Mouse (Mus musculus): ENCODE data around the gene Ash1l. TPM values are rescaled to one million over a fixed set of nuclear protein-coding genes. Genes with fewer than 3 reads are reported as not detected.

Gene Ash1l
- polyA plus RNA-seq, 1 experiment = 11.7 TPM

DNA sequence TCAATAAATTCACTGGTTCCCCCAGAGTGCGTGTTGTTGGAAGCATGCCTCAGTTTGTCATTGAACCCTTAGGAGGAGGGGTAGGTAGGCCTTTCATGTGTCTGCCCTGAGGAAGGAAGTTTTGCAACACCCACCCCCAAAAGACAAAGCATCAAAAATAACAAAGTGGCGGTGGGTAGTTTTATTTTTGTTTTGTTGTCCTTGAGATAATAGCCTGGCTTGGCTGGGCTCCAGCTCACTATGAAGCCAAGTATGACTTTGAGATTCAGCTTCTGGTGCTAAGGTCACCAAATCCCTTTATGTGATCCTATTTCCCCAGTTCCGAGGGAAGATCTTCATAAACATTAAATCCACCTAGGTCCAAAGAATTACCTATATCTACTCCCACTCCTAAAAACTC lies 173.8 kb downstream of the Ash1l start:
- Histone ChIP-seq H3K4me1 (ENCODE audit: control insufficient read depth, insufficient read depth, low read length) (peaks cover 4% of the 10 kb centered on the region; the same call in 1 of the 2 replicates), H3K4me3 (replicated peaks; ENCODE audit: extremely low read depth, low read depth, low read length) (no peak overlapping the region)
- TF ChIP-seq POLR2A (IDR thresholded peaks at IDR 0.05; ENCODE audit: borderline replicate concordance, extremely low read depth, low read depth, low read length) (no peak), CTCF (IDR thresholded peaks at IDR 0.05; ENCODE audit: insufficient read depth, low read length) (no peak)
- no peak for DNase-seq
- 38% methylated on average over 3 of the region's 3 CpGs for WGBS

- Histone ChIP-seq H3K4me3 (replicated peaks; ENCODE audit: extremely low read depth, low read depth, low read length) (no peak overlapping the region), H3K4me1 (ENCODE audit: control insufficient read depth, insufficient read depth, low read length) (peaks cover 4% of the 10 kb centered on the region; the same call in 1 of the 2 replicates)
- no peak for TF ChIP-seq CTCF (IDR thresholded peaks at IDR 0.05; ENCODE audit: insufficient read depth, low read length)
- TF ChIP-seq POLR2A (IDR thresholded peaks at IDR 0.05; ENCODE audit: borderline replicate concordance, extremely low read depth, low read depth, low read length) = no peak
- 92% methylated on average over 3 of the region's 3 CpGs for WGBS
- DNase-seq = no peak
Measured at GRCm38 (mm10) chr3:89125981-89126380, 175.6 kb downstream of the Ash1l start.

Other genes with a start within 250 kb of the Ash1l start
- 49.0 and 71.7 TPM in 2 replicates for gene Rit1, start 233.8 kb upstream of the Ash1l start, polyA plus RNA-seq (2012; rRNA removed)
- 5.4 and 8.4 TPM in 2 replicates for gene Syt11, start 175.5 kb upstream of the Ash1l start, polyA plus RNA-seq (2012; rRNA removed)
- 12.4 and 16.6 TPM in 2 replicates for gene Gon4l, start 115.4 kb upstream of the Ash1l start, polyA plus RNA-seq (2012; rRNA removed)
- gene Msto1, start 36.6 kb upstream of the Ash1l start, polyA plus RNA-seq (2012; rRNA removed) = 24.7 and 33.7 TPM in 2 replicates
- gene Dap3, start 559 bp downstream of the Ash1l start, polyA plus RNA-seq (2012; rRNA removed) = 23.5 and 28.9 TPM in 2 replicates
- 56.3 and 61.3 TPM in 2 replicates for gene Rusc1, start 142.7 kb downstream of the Ash1l start, polyA plus RNA-seq (2012; rRNA removed)
- gene Gm43738, start 150.5 kb downstream of the Ash1l start, polyA plus RNA-seq (2012; rRNA removed) = not detected in 2 replicates
- 81.2 and 128 TPM in 2 replicates for gene Fdps, start 151.3 kb downstream of the Ash1l start, polyA plus RNA-seq (2012; rRNA removed)
- 0.94 and 1.1 TPM in 2 replicates for gene Pklr, start 185.5 kb downstream of the Ash1l start, polyA plus RNA-seq (2012; rRNA removed)
- 0.33 and 0.67 TPM in 2 replicates for gene Hcn3, start 209.6 kb downstream of the Ash1l start, polyA plus RNA-seq (2012; rRNA removed)
- gene Clk2, start 214.2 kb downstream of the Ash1l start, polyA plus RNA-seq (2012; rRNA removed) = 55.4 and 67.8 TPM in 2 replicates
- gene Scamp3, start 226.9 kb downstream of the Ash1l start, polyA plus RNA-seq (2012; rRNA removed) = 123 and 127 TPM in 2 replicates
- 36.7 and 39.0 TPM in 2 replicates for gene Fam189b, start 232.5 kb downstream of the Ash1l start, polyA plus RNA-seq (2012; rRNA removed)